Mouse (Mus musculus) forebrain, embryonic 14.5 days (tissue): Measurements from ENCODE around the gene Limk2. TPM values are rescaled to one million over a fixed set of nuclear protein-coding genes. Genes with fewer than 3 reads are reported as not detected.

Experiments
- ATAC-seq: fragments of 200-750 bp; cut with Nextera tagmentation; 2 replicates; pipeline ENCODE4 v1.8.0; 2017; ENCODE audit warnings: mild to moderate bottlenecking, moderate library complexity
- DNase-seq: peaks from one replicate; pipeline ENCODE4 v3.0.0-alpha.2; 2015; ENCODE audit warnings: low spot score
- H3K27ac ChIP-seq: fragments of 300-500 bp; sonication (generic); 2 replicates; pipeline ENCODE4 v1.5.1; 2014; ENCODE audit warnings: low read depth, mild to moderate bottlenecking, control low read depth, low read length, moderate library complexity
- H3K27me3 ChIP-seq: fragments of 300-500 bp; sonication (generic); replicated peaks from 2 replicates; pipeline ENCODE4 v1.6.1; 2014; ENCODE audit warnings: low read length, control low read depth, mixed read lengths; ENCODE audit not compliant: control insufficient read depth, insufficient read depth
- H3K36me3 ChIP-seq: fragments of 300-500 bp; sonication (generic); 2 replicates; pipeline ENCODE4 v1.6.1; 2014; ENCODE audit warnings: low read length, control low read depth; ENCODE audit not compliant: control insufficient read depth, insufficient read depth
- H3K4me1 ChIP-seq: fragments of 300-500 bp; sonication (generic); 2 replicates; pipeline ENCODE4 v1.6.1; 2014; ENCODE audit warnings: antibody characterized with exemption, low read length, control low read depth; ENCODE audit not compliant: control insufficient read depth, insufficient read depth
- H3K4me2 ChIP-seq: fragments of 300-500 bp; sonication (generic); 2 replicates; pipeline ENCODE4 v1.6.1; 2014; ENCODE audit warnings: mild to moderate bottlenecking, control low read depth, low read length
- H3K4me3 ChIP-seq: fragments of 300-500 bp; sonication (generic); 2 replicates; pipeline ENCODE4 v1.5.1; 2014; ENCODE audit warnings: low read depth, low read length, control low read depth
- H3K9ac ChIP-seq: fragments of 300-500 bp; sonication (generic); 2 replicates; pipeline ENCODE4 v1.6.1; 2014; ENCODE audit warnings: mild to moderate bottlenecking, low read length, control low read depth, moderate library complexity
- H3K9me3 ChIP-seq: fragments of 300-500 bp; sonication (generic); replicated peaks from 2 replicates; pipeline ENCODE4 v1.6.1; 2016; ENCODE audit warnings: low read length, control low read depth, mixed read lengths; ENCODE audit not compliant: control insufficient read depth
- WGBS: fragments of 180-500 bp; shearing (Covaris S2); extraction: QIAGEN DNeasy Blood & Tissue Kit; methylation state at CpG from one replicate; pipeline ENCODE4 v1.1.7; 2014; 5-methylcytosine and 5-hydroxymethylcytosine counted together
- polyA plus RNA-seq: library from polyadenylated mRNA; unstranded; fragments of >200 nt; fragmentation: Nextera tagmentation; extraction: Ambion mirVana; gene quantifications from 2 replicates; pipeline ENCODE4 v1.2.1, GENCODE M21; 2014

The Limk2 gene
- polyA plus RNA-seq, 1 experiment from 2014 or later, result 88.4 TPM

DNA sequence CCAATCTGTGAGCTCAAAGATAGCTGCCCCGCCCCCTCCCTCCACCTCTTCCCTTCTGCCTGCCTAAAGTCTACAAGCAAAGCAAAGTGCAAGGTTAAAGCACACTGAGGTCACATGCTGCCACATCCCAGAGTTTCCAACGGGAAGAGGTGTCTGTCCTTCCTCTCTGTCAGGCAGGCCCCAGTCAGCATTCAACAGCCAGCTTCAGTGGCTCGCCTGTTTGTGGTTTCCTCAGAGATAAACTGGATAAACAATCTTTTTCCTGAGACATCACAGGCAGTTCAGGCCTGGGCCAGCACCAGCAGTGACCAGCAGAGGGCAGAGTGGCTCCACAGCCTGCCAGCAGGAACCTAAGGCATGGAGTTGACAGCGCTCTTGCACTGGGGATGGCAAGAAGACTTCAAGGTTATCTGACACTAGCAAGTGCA lies 22.0 kb downstream of the Limk2 start:
- ATAC-seq, result peak; percentile 86
- whole genome bisulfite sequencing, result 31% methylated on average over 4 of the region's 4 CpGs
- no peaks in the 10 kb centered on the region for H3K27me3 ChIP-seq
- no peak overlapping the region for H3K27ac ChIP-seq
- no peak overlapping the region for H3K4me2 ChIP-seq
- DNase-seq, result peak; percentile 80
- H3K4me1 ChIP-seq, result no peaks in the 10 kb centered on the region
- H3K4me3 ChIP-seq, result no peak overlapping the region
- no peak overlapping the region for H3K9ac ChIP-seq
- H3K36me3 ChIP-seq, result no peaks in the 10 kb centered on the region; the same call in 1 of the 2 replicates
- no peaks in the 10 kb centered on the region for H3K9me3 ChIP-seq

DNA sequence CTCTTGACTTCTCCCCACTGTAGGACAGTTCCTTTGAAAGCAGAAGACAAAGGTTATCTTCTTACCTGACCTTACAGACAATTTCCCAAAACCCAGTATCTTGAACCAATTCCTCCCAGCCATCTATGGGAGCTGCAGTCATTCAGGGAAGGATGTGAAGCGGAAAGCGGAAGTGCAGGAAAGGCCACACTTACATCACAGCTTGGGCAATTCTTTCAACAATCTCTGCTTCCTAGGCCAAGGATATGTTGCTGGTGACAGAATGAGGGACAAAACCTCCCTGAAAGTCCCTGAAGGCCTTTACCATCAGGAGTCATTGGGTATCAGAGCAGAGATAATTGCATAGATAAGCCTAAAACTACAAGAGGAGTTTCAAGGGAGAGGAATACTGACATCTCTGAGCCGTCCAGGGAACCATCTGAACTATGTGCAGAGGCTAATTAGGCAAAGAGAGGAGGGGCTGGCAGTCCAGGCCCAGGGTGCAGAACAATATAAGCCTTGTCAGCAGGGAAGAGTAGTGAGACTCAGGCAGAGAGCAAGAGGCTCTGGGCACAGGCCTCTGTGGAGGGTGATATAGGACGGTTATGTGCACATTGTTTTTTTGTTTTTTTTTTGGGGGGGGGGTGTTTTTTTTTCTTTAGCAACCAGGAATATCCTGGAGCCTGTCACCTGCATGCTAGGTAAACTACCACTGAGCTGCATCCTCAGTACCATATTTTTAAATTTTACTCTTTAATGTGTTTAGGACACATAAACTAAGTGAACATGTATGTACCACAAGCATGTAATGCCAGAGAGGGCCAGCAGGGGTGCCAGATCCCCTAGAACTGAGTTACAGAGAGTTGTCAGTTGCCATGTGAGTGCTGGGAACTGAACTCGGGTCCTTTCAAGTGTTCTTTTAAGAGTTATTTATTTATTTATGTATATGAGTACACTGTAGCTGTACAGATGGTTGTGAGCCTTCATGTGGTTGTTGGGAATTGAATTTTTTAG lies 26.1 kb downstream of the Limk2 start:
- DNase-seq (no peak), ATAC-seq (0 out of 2 replicates have a peak, but pooled peaks have one; percentile 40)
- Histone ChIP-seq H3K27ac (0 out of 2 replicates have a peak overlapping the region, but pooled peaks have one; percentile 24), H3K27me3 (no peaks in the 10 kb centered on the region), H3K4me2 (no peak overlapping the region), H3K4me3 (no peak overlapping the region), H3K9me3 (no peaks in the 10 kb centered on the region), H3K9ac (no peak overlapping the region), H3K4me1 (no peaks in the 10 kb centered on the region), H3K36me3 (no peaks in the 10 kb centered on the region; the same call in 1 of the 2 replicates)
- WGBS, result 60% methylated on average over 5 of the region's 5 CpGs

DNA sequence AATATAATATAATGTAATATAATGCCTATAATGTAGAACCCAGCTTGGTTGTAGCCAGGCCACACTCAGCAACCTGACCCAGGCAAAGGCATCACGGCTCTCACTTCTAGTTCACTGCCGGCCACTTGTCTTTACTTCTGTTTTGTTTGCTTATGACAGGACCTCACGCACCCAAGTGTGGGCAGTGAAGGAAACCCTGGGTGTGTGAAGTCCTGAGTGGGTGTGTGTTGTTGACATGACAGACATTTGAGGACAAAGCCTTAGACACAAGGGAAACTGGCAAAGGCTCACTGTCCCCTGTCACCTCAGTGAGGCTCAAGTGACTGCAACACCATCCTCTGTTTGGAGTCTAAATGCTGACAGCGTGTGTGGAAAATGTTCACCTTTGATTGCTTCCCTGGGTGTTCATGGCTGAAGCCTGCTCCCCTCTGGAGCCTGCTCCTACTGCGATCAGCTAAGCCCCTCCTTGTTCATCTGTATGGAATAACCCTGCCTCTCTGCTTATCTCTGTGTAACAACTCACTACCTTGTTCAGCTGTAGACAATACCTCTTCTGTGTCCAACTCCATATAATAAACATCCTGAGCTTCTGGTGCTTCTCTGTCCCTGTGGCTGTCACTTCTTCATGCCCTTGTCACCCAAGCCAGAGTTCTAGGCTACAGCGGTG lies 27.7 kb downstream of the Limk2 start:
- 96% methylated on average over 6 of the region's 6 CpGs for WGBS
- no peak for ATAC-seq
- H3K27ac ChIP-seq, result no peak overlapping the region

DNA sequence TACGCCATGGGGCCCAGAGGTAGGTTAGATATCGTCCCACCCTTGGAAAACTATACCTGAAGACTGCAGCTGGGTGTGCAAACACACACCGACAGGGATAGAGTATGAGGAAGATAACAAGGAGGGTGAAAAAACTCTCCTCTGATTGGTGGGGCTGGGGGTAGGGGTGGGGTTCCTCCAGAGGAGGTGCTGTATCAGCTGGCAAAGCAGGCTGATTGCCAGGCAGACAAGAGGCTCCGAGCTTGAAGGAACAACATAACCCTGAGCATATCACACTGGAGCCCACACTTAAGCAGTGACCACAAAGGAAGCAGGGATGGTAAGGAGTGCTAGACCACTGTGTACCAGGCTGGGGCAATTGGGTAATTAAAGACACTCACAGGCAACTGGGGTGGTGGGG lies 29.6 kb downstream of the Limk2 start:
- WGBS, result 85% methylated on average over 4 of the region's 4 CpGs
- no peaks in the 10 kb centered on the region for H3K9me3 ChIP-seq
- no peak for DNase-seq
- no peak overlapping the region for H3K4me3 ChIP-seq
- no peaks in the 10 kb centered on the region; the same call in 1 of the 2 replicates for H3K36me3 ChIP-seq
- no peak overlapping the region for H3K9ac ChIP-seq
- no peak overlapping the region for H3K27ac ChIP-seq
- H3K4me2 ChIP-seq, result no peak overlapping the region
- no peak for ATAC-seq
- no peaks in the 10 kb centered on the region; the same call in 1 of the 2 replicates for H3K4me1 ChIP-seq
- no peaks in the 10 kb centered on the region for H3K27me3 ChIP-seq

More for the DNA sequence above, 27.7 kb downstream of the Limk2 start:
- Histone ChIP-seq H3K9ac (no peak overlapping the region), H3K27me3 (no peaks in the 10 kb centered on the region), H3K4me2 (no peak overlapping the region), H3K9me3 (no peaks in the 10 kb centered on the region), H3K36me3 (no peaks in the 10 kb centered on the region; the same call in 1 of the 2 replicates), H3K4me1 (no peaks in the 10 kb centered on the region), H3K4me3 (no peak overlapping the region)
- no peak for DNase-seq

DNA sequence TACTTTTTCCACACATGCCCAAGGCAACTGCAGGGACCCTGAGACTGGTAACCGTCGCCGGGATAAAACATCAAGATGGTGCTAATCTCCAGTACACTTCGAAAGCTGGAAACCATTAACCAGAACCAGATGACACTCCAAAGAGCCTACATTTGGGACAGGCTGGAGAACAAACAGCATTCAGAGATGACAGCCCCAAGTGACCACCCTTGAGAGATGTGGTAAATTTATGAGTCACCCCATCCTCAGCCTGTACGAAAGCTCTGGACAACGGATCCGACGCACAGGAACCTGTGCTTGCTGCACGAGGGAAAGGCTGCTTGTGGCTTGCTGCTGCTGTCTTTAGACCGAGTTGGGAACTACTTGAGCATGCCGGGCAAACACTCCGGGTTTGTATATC lies 34.2 kb downstream of the Limk2 start:
- H3K4me1 ChIP-seq, result peaks cover 27% of the 10 kb centered on the region
- peak overlapping the region; percentile 12; the same call in 1 of the 2 replicates for H3K4me2 ChIP-seq
- H3K27me3 ChIP-seq, result no peaks in the 10 kb centered on the region
- H3K9ac ChIP-seq, result no peak overlapping the region
- no peak overlapping the region for H3K4me3 ChIP-seq
- H3K9me3 ChIP-seq, result no peaks in the 10 kb centered on the region
- WGBS, result 79% methylated on average over 12 of the region's 12 CpGs
- peak overlapping the region; percentile 60; the same call in 1 of the 2 replicates for H3K27ac ChIP-seq
- no peak for DNase-seq
- H3K36me3 ChIP-seq, result no peaks in the 10 kb centered on the region
- no peak for ATAC-seq

DNA sequence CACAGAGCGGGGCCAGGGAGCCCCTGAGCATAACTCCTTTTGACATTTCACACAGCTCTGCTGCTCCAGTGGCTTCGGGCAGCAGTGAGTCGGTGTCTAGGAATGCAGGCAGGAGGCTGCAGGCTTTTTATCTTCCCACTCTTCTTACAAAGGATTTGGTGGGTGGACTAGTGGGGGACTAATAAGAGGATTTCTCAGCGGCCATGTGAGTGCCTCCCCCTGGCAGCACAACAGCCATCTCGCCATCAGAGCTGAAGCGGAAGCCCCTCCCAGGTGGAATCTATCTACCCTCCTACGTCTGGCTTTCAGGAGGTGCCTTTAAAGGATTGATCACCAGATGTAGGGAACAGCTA lies 34.7 kb downstream of the Limk2 start:
- H3K4me1 ChIP-seq, result peaks cover 32% of the 10 kb centered on the region
- H3K4me3 ChIP-seq, result no peak overlapping the region
- peak overlapping the region; percentile 12; the same call in 1 of the 2 replicates for H3K4me2 ChIP-seq
- ATAC-seq (no peak; the same call in 1 of the 2 replicates), DNase-seq (no peak)
- H3K36me3 ChIP-seq, result no peaks in the 10 kb centered on the region
- 9% methylated on average over 7 of the region's 7 CpGs for WGBS
- H3K27ac ChIP-seq, result peak overlapping the region; percentile 60
- H3K27me3 ChIP-seq, result no peaks in the 10 kb centered on the region
- H3K9ac ChIP-seq, result peak overlapping the region; percentile 40; the same call in 1 of the 2 replicates
- H3K9me3 ChIP-seq, result no peaks in the 10 kb centered on the region

DNA sequence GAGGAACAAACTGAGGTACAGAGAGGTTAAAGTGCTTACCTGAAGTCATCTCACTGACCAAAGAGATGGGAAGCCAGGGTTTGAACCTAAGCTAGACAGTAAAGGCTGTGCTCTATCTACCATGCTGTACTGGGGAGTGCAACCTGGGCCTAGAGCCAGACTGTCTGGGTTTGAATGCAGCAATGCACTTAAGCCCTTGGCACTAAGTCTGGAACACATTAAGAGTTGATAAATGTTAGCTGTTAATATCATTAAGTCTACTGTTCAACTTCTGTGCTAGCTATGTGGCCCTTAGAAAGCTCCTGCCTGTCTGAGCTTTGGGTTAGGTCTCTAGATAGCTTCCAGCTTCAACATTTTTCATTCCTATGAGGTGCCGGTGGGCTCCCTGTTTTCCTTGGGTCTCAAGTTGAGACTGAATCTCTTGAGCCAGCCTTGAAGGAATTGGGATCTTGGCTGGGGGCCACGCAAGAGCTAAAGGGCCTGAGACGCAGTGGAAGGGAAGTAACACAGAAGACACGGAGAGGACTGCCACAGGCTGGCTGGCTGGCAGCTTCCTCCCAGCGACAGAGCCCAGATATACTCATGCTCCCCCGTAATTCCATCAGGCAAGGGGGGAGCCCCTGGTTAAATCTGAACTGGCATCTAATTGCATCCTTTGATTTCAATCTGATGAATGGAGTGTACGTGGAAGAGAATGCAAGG lies 35.2 kb downstream of the Limk2 start:
- 12% methylated on average over 7 of the region's 7 CpGs for WGBS

DNA sequence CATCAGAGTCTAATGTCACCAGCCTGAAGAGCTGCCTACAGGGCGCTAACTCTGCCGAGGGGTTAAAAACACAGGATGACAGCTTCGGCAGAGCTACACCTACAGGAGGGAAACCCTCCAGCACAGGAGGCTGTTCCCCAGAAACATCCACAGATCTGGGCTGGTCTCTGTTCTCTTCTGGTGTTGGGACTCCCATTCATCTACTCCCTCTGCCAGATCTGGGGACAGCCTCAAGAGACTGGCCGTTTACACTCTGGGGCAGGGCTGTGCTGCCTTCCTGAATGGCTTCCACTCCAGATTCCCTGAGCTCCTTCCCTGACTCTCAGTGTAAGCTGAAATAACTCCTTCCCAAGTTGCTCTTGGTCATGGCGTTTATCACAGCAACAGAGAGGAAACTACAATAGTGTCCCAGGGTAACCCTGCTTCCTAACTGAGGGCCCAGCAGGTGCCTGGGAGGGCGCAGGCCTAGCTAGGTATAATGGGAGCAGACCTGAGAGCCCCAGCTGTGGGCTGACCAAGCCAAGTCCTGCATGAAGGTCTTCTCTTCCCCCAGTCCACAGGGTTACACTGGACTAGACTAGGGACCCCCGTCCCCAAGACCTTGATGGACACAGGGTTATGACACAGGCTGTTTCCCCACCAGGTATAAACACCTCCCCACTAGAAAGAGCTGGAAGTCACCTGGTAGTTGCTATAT lies 37.2 kb downstream of the Limk2 start:
- Histone ChIP-seq H3K36me3 (no peaks in the 10 kb centered on the region), H3K4me1 (peaks cover 36% of the 10 kb centered on the region), H3K4me3 (peak overlapping the region; percentile 43), H3K9ac (peak overlapping the region; percentile 63), H3K9me3 (no peaks in the 10 kb centered on the region), H3K4me2 (peak overlapping the region; percentile 73), H3K27ac (peak overlapping the region; percentile 70), H3K27me3 (no peaks in the 10 kb centered on the region)
- no peak for DNase-seq
- ATAC-seq, result peak; percentile 35; the same call in 1 of the 2 replicates
- WGBS, result 24% methylated on average over 7 of the region's 7 CpGs

More for the DNA sequence above, 35.2 kb downstream of the Limk2 start:
- ATAC-seq (no peak), DNase-seq (peak; percentile 65)
- H3K9ac ChIP-seq, result peak overlapping the region; percentile 40; the same call in 1 of the 2 replicates
- no peaks in the 10 kb centered on the region for H3K27me3 ChIP-seq
- H3K4me2 ChIP-seq, result peak overlapping the region; percentile 12; the same call in 1 of the 2 replicates
- H3K9me3 ChIP-seq, result no peaks in the 10 kb centered on the region
- H3K4me3 ChIP-seq, result no peak overlapping the region
- H3K27ac ChIP-seq, result peak overlapping the region; percentile 60
- H3K36me3 ChIP-seq, result no peaks in the 10 kb centered on the region
- H3K4me1 ChIP-seq, result peaks cover 36% of the 10 kb centered on the region
